Mouse (Mus musculus) heart, postnatal 4 days (tissue): ENCODE results near the gene Acot9. TPM values are rescaled to one million over a fixed set of nuclear protein-coding genes. Genes with fewer than 3 reads are reported as not detected.

Experiments used
- DNase-seq: peaks from one replicate; pipeline ENCODE4 v3.0.0; 2021
- total RNA-seq, 2 experiments: library from RNA; stranded (reverse); gene quantifications; 2 replicates each; pipeline ENCODE4 v1.2.3; 2021

The Acot9 gene
- 10 to 100 TPM; 41.9 to 43.4 TPM for total RNA-seq

GRCm38 (mm10) chrX:155262235-155262914 is at the start of gene Acot9:
Gene Acot9 (plus strand): TSS chrX:155262443.
- DNase-seq, result peak; percentile 91

GRCm38 (mm10) chrX:155214291-155215136 is 47.7 kb upstream of the Acot9 start:
- DNase-seq, result no peak

DNA sequence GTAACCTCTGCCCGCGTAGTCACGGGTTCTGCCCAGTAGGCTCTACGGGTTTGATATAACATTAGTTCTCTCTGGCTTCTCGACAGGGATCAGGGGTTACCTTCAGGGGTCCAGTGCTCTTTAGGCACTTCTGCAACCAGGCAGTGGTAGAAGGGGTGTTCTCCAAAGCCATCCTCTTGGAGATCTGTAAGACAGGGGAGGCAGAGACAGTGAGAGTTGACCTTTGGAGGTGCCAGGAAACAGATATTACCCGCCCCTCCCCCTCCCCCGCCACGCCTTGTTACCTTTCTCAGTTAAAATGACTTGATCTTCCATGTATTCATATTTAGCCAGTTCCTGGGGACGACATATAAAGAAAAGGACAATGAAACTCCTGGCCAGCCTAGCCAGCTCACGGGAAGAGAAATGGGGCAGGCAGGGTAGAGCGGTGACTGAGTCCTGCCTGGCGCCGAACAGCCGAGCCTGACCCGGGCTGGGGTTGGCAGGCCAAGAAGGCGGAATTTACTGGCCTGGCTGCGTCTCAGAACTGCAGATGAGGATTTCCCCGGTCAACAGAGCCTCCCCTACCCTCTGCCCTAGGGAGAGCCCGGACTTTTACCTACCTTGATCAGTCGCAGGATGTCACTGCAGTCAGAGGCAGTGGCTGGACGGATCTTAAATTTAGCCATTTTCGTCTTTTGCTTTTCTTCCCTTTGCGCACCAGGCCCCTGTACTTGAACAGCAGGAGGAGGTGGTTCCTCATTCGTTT is 46.6 kb upstream of the Acot9 start:
- peak; percentile 33 for DNase-seq

- DNase-seq, result peak; percentile 90
Observed at GRCm38 (mm10) chrX:155216271-155216670, 46.0 kb upstream of the Acot9 start, which contains the start of gene Sat1. Gene Sat1 (minus strand): TSS chrX:155216449.

DNA sequence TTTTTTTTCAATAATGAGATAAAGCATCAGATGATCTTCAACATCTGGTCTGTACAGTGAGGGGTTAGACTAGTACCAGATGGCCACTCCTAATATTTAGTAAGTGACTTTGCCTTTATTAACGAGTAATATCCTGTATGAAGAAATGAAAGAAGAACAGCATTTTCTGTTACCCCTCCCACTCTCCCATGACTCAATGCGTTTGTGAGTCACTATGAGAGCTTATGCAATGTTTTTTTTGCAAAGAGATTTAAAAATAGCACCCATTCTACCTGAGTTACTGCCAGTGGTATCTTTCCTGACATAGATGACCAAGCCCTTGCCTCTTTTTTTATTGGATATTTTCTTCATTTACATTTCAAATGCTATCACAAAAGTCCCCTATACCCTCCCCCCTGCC is 44.0 kb upstream of the Acot9 start:
- DNase-seq, result no peak

- no peak for DNase-seq
Observed at GRCm38 (mm10) chrX:155256856-155257255, 5.4 kb upstream of the Acot9 start.

GRCm38 (mm10) chrX:155262915-155263252 is 641 bp downstream of the Acot9 start:
- DNase-seq, result no peak

GRCm38 (mm10) chrX:155278483-155278882 is 16.2 kb downstream of the Acot9 start:
- DNase-seq, result no peak

GRCm38 (mm10) chrX:155280427-155281044 is 18.3 kb downstream of the Acot9 start:
- no peak for DNase-seq

DNA sequence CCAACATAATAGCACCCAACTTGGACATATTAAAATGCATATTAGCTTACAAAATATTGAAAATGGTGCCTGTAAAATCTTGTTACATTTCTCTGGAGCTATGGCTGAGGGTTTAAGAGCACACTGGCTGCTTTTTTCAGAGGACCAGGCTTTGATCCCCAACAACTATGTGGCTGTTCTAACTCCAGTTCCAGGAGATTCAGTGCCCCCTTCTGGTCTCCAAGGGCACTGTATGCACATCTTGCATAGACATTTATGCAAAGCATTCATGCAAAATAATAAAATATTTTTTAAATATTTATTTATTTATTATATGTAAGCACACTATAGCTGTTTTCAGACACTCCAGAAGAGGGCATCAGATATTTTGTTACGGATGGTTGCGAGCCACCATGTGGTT is 44.1 kb downstream of the Acot9 start:
- DNase-seq, result no peak

- peak; percentile 14 for DNase-seq
Observed at GRCm38 (mm10) chrX:155318005-155318404, 55.8 kb downstream of the Acot9 start.

DNA sequence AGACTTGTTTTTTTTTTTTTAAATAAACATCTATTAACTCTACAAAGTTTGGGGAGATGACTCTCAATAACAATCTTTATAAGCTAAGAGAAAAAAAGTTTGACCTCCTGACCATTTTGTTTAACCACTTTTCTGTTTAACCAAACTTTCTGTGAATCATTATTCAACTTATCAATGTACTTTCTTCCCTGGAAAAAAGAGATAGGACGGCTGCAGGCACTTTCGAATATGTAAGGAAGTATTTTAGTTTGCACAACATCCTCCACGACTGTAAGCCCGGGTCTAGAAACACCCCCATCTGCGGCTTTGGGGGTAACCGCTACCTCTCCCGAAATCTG is 75.3 kb downstream of the Acot9 start:
- DNase-seq, result no peak

DNA sequence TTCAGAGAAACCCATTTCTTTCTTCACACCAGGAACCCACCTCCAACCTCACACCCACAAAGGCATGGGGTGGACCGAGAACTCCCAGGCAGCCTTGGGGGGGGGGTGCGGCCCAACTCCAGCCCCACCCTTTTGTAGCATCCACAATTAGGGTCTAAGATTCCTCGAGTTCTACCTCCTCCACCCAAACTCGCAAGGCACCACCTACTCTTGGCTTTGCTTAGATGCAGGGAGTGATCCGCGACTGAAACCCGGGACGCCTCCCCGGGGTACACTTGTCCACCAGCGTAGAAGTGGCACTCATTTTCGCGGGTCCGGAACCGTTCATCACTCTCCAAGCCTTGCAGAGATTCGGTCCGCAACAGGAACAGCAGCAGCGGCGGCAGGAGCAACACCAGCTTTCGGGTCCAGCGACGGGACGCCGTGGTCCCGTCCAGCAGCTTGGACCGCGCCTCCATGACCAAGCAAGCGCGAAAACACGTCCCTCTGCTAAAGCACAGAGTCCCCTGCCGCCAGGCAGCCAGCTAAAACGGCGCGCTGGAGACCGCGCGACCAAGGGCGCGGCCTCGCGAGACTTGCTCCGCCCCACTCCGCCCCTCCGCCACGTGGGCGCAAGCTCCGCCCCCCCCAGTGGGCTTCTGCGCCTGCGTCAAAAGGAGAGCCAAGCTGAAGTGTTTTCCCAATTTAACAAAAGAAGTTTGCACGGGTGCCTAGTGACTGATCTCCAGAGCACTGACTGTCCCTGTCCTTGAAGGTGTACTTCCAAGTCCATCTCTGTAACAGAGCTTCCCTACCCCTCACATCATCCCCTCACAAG is 75.9 kb downstream of the Acot9 start:
- peak; percentile 89 for DNase-seq

DNA sequence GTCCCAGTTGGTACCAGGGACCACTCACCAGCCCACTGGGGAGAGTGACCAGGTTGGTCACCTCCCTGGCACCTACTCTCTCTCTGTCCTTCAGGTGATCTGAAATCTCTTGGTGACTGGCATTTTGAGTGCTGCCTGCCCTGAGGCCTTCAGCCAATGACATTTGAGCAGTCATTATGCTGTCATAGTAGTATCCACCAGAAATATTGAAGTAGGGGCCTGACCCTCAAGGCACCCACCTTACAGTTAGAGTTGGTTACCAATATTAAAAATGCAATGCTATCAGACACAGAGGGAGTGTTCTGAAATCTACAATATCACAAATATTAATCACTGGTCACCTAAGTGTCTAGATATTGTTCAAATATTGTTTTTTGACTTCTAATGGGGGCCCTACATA is 78.4 kb downstream of the Acot9 start, which contains the start of gene Prdx4:
Prdx4 (minus strand) TSS at position 101 of the 400 bp plus-strand sequence.
- no peak for DNase-seq

DNA sequence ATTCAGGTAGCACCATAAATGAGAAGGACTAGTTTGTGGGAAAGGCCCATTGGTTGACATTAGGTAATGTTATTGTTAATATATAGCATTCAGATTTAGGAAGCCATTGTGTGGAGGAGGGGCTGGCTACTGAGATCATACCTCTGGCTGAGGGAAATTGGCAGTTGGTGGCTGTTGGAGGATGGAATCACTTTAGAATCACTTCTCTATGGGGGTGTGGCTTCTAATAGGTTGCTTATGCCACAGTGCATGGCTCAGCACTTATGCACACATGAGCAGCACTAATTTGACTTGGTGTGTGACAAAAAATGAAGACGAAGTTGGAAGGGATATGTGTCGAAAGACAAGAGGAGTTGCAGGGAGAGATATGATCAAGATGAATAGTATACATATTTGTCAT is 84.0 kb downstream of the Acot9 start:
- no peak for DNase-seq

Other genes starting within 250 kb of the Acot9 start
- not detected for gene Magea5, start 199.3 kb upstream of the Acot9 start, total RNA-seq
- gene Magea1, start 172.7 kb upstream of the Acot9 start, total RNA-seq, result not detected
- gene Magea2, start 168.8 kb upstream of the Acot9 start, total RNA-seq, result not detected
- gene Cldn34b2, start 134.0 kb upstream of the Acot9 start, total RNA-seq, result not detected
- gene Sat1, start 46.0 kb upstream of the Acot9 start, total RNA-seq, result 10 to 100 TPM; 34.6 to 43.1 TPM
- 10 to 100 TPM; 93.6 to 97.2 TPM for gene Prdx4, start 78.3 kb downstream of the Acot9 start, total RNA-seq